Mouse (Mus musculus): ENCODE measurements at regions not wholly inside any gene's neighbourhood (a gene's known extent, or its start where the extent isn't known, plus 50 kb on each side); places are given as distances from the start of the nearest gene placed in this dataset.

- no peak overlapping the region for H3K27ac ChIP-seq (ENCODE audit: insufficient read depth, low read depth, low read length)
These were observed 79.9 kb upstream of the Lyplal1 start for GRCm38 (mm10) chr1:186197057-186197456.

GRCm38 (mm10) chr1:186189390-186189789 lies 72.3 kb upstream of the Lyplal1 start:
- Histone ChIP-seq H3K4me1 (ENCODE audit: control insufficient read depth, insufficient read depth, low read length) (no peaks in the 10 kb centered on the region), H3K4me3 (ENCODE audit: insufficient read depth, low read depth, low read length) (no peak overlapping the region), H3K27me3 (replicated peaks; ENCODE audit: control insufficient read depth, insufficient read depth, low read length) (no peaks in the 10 kb centered on the region), H3K36me3 (ENCODE audit: control insufficient read depth, insufficient read depth, low read length) (no peaks in the 10 kb centered on the region), H3K27ac (ENCODE audit: insufficient read depth, low read depth, low read length) (no peak overlapping the region)
- TF ChIP-seq CTCF (conservative IDR thresholded peaks at IDR 0.05; ENCODE audit: insufficient read depth, insufficient read length, low read depth, low read length) (no peak), POLR2A (IDR thresholded peaks at IDR 0.05; ENCODE audit: low read depth, low read length) (no peak)
- peak; percentile 24 for DNase-seq
- 61% methylated on average over 11 of the region's 11 CpGs for WGBS

More at GRCm38 (mm10) chr1:186197057-186197456, 79.9 kb upstream of the Lyplal1 start:
- no peaks in the 10 kb centered on the region for H3K36me3 ChIP-seq (ENCODE audit: control insufficient read depth, insufficient read depth, low read length)
- no peak overlapping the region for H3K4me3 ChIP-seq (ENCODE audit: insufficient read depth, low read depth, low read length)
- no peak for DNase-seq
- H3K4me1 ChIP-seq (ENCODE audit: control insufficient read depth, insufficient read depth, low read length): no peaks in the 10 kb centered on the region
- 74% methylated on average over 2 of the region's 2 CpGs for WGBS
- H3K27me3 ChIP-seq (replicated peaks; ENCODE audit: control insufficient read depth, insufficient read depth, low read length): no peaks in the 10 kb centered on the region
- TF ChIP-seq POLR2A (IDR thresholded peaks at IDR 0.05; ENCODE audit: low read depth, low read length) (no peak), CTCF (conservative IDR thresholded peaks at IDR 0.05; ENCODE audit: insufficient read depth, insufficient read length, low read depth, low read length) (no peak)

- no peak for DNase-seq
- no peak overlapping the region for H3K27ac ChIP-seq (ENCODE audit: insufficient read depth, low read depth, low read length)
- WGBS: 93% methylated on average over 5 of the region's 5 CpGs
- TF ChIP-seq CTCF (conservative IDR thresholded peaks at IDR 0.05; ENCODE audit: insufficient read depth, insufficient read length, low read depth, low read length) (no peak), POLR2A (IDR thresholded peaks at IDR 0.05; ENCODE audit: low read depth, low read length) (no peak)
- H3K4me1 ChIP-seq (ENCODE audit: control insufficient read depth, insufficient read depth, low read length): peaks cover 8% of the 10 kb centered on the region; the same call in 1 of the 2 replicates
- no peak overlapping the region for H3K4me3 ChIP-seq (ENCODE audit: insufficient read depth, low read depth, low read length)
- no peaks in the 10 kb centered on the region for H3K27me3 ChIP-seq (replicated peaks; ENCODE audit: control insufficient read depth, insufficient read depth, low read length)
- H3K36me3 ChIP-seq (ENCODE audit: control insufficient read depth, insufficient read depth, low read length): no peaks in the 10 kb centered on the region
These were observed 70.3 kb upstream of the Lyplal1 start for GRCm38 (mm10) chr1:186187372-186187771.

GRCm38 (mm10) chr1:186183204-186183651 lies 66.1 kb upstream of the Lyplal1 start:
- Histone ChIP-seq H3K4me3 (ENCODE audit: insufficient read depth, low read depth, low read length) (no peak overlapping the region), H3K36me3 (ENCODE audit: control insufficient read depth, insufficient read depth, low read length) (no peaks in the 10 kb centered on the region), H3K27ac (ENCODE audit: insufficient read depth, low read depth, low read length) (peak overlapping the region; percentile 7; the same call in 1 of the 2 replicates), H3K27me3 (replicated peaks; ENCODE audit: control insufficient read depth, insufficient read depth, low read length) (no peaks in the 10 kb centered on the region), H3K4me1 (ENCODE audit: control insufficient read depth, insufficient read depth, low read length) (peaks cover 11% of the 10 kb centered on the region; the same call in 1 of the 2 replicates)
- DNase-seq: no peak
- 60% methylated on average over 8 of the region's 8 CpGs for WGBS
- no peak for TF ChIP-seq CTCF (conservative IDR thresholded peaks at IDR 0.05; ENCODE audit: insufficient read depth, insufficient read length, low read depth, low read length)
- TF ChIP-seq POLR2A (IDR thresholded peaks at IDR 0.05; ENCODE audit: low read depth, low read length): no peak

GRCm38 (mm10) chr1:186182498-186183203 lies 65.5 kb upstream of the Lyplal1 start:
- no peaks in the 10 kb centered on the region for H3K36me3 ChIP-seq (ENCODE audit: control insufficient read depth, insufficient read depth, low read length)
- peak; percentile 94 for DNase-seq
- TF ChIP-seq CTCF (conservative IDR thresholded peaks at IDR 0.05; ENCODE audit: insufficient read depth, insufficient read length, low read depth, low read length): peak; percentile 55
- TF ChIP-seq POLR2A (IDR thresholded peaks at IDR 0.05; ENCODE audit: low read depth, low read length): no peak
- WGBS: 7% methylated on average over 23 of the region's 23 CpGs
- peaks cover 11% of the 10 kb centered on the region; the same call in 1 of the 2 replicates for H3K4me1 ChIP-seq (ENCODE audit: control insufficient read depth, insufficient read depth, low read length)
- H3K4me3 ChIP-seq (ENCODE audit: insufficient read depth, low read depth, low read length): no peak overlapping the region
- no peaks in the 10 kb centered on the region for H3K27me3 ChIP-seq (replicated peaks; ENCODE audit: control insufficient read depth, insufficient read depth, low read length)
- H3K27ac ChIP-seq (ENCODE audit: insufficient read depth, low read depth, low read length): peak overlapping the region; percentile 12; the same call in 1 of the 2 replicates

- Histone ChIP-seq H3K27me3 (replicated peaks; ENCODE audit: control insufficient read depth, insufficient read depth, low read length) (no peaks in the 10 kb centered on the region), H3K27ac (ENCODE audit: insufficient read depth, low read depth, low read length) (no peak overlapping the region), H3K4me3 (ENCODE audit: insufficient read depth, low read depth, low read length) (no peak overlapping the region), H3K4me1 (ENCODE audit: control insufficient read depth, insufficient read depth, low read length) (no peaks in the 10 kb centered on the region; the same call in 1 of the 2 replicates), H3K36me3 (ENCODE audit: control insufficient read depth, insufficient read depth, low read length) (no peaks in the 10 kb centered on the region)
- WGBS: 64% methylated on average over 3 of the region's 3 CpGs
- no peak for TF ChIP-seq CTCF (conservative IDR thresholded peaks at IDR 0.05; ENCODE audit: insufficient read depth, insufficient read length, low read depth, low read length)
- TF ChIP-seq POLR2A (IDR thresholded peaks at IDR 0.05; ENCODE audit: low read depth, low read length): no peak
- DNase-seq: no peak
These were observed 59.9 kb upstream of the Lyplal1 start for GRCm38 (mm10) chr1:186177019-186177418.

GRCm38 (mm10) chr1:186173472-186174014 lies 56.4 kb upstream of the Lyplal1 start:
- no peaks in the 10 kb centered on the region for H3K27me3 ChIP-seq (replicated peaks; ENCODE audit: control insufficient read depth, insufficient read depth, low read length)
- DNase-seq: no peak
- TF ChIP-seq CTCF (conservative IDR thresholded peaks at IDR 0.05; ENCODE audit: insufficient read depth, insufficient read length, low read depth, low read length) (no peak), POLR2A (IDR thresholded peaks at IDR 0.05; ENCODE audit: low read depth, low read length) (no peak)
- H3K4me1 ChIP-seq (ENCODE audit: control insufficient read depth, insufficient read depth, low read length): no peaks in the 10 kb centered on the region
- H3K4me3 ChIP-seq (ENCODE audit: insufficient read depth, low read depth, low read length): no peak overlapping the region
- no peaks in the 10 kb centered on the region for H3K36me3 ChIP-seq (ENCODE audit: control insufficient read depth, insufficient read depth, low read length)
- WGBS: 62% methylated on average over 8 of the region's 8 CpGs
- H3K27ac ChIP-seq (ENCODE audit: insufficient read depth, low read depth, low read length): no peak overlapping the region

Measured in kidney, adult 2 months (tissue).